Mouse (Mus musculus): ENCODE results near the gene Vps9d1. TPM values are rescaled to one million over a fixed set of nuclear protein-coding genes. Genes with fewer than 3 reads are reported as not detected.
"Not testable (repeated sequence)": the region's sequence is repeated elsewhere in the genome, so short reads cannot be mapped to it uniquely, and the experiment has no call there.

Gene Vps9d1
- polyA plus RNA-seq, 1 experiment, result 55.7 TPM

GRCm38 (mm10) chr8:123275096-123275495, 20.9 kb upstream of the Vps9d1 start:
- H3K27me3 ChIP-seq (ENCODE audit: control insufficient read depth, insufficient read depth, low read length), result no peaks in the 10 kb centered on the region
- DNase-seq (ENCODE audit: low read depth in 1 of 2, low spot score in 2 of 2), result no peak
- 95% methylated on average over 12 of the region's 12 CpGs for WGBS
- no peaks in the 10 kb centered on the region for H3K4me1 ChIP-seq (ENCODE audit: control insufficient read depth, insufficient read depth, insufficient read length)
- no peak overlapping the region for H3K4me3 ChIP-seq (ENCODE audit: extremely low read depth, insufficient read depth, insufficient read length)
- no peak overlapping the region for H3K27ac ChIP-seq (ENCODE audit: insufficient read depth, low read length)
- H3K36me3 ChIP-seq (ENCODE audit: control insufficient read depth, insufficient read depth, low read length), result peaks cover 5% of the 10 kb centered on the region
- TF ChIP-seq POLR2A (IDR thresholded peaks at IDR 0.05; ENCODE audit: low read depth, low read length), result no peak
- TF ChIP-seq CTCF (IDR thresholded peaks at IDR 0.05; ENCODE audit: extremely low read depth, insufficient read depth, insufficient read length, insufficient replicate concordance), result no peak

DNA sequence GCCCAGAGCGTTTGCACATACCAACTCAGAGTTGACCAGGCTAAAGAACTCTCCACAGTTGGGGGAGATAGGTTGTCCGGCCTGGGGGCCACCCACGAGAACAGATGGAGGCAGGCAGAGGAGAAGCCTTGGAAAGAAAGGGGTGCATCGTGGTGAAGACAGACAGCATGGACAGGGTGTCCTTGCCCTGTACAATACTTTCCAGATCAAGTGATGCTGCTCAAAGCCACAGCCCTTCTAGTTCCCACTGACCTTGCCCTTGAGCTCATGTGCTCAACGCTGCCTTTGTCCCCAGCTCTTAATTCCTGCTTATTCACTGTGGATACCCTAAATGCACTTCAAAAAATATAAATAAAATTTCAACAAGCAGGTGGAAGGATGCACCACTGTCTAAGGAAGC, 20.3 kb upstream of the Vps9d1 start:
- Histone ChIP-seq H3K27ac (ENCODE audit: insufficient read depth, low read length) (no peak overlapping the region), H3K27me3 (ENCODE audit: control insufficient read depth, insufficient read depth, low read length) (no peaks in the 10 kb centered on the region), H3K4me1 (ENCODE audit: control insufficient read depth, insufficient read depth, insufficient read length) (no peaks in the 10 kb centered on the region), H3K4me3 (ENCODE audit: extremely low read depth, insufficient read depth, insufficient read length) (no peak overlapping the region), H3K36me3 (ENCODE audit: control insufficient read depth, insufficient read depth, low read length) (peaks cover 8% of the 10 kb centered on the region)
- WGBS, result 89% methylated on average over 5 of the region's 5 CpGs
- TF ChIP-seq CTCF (IDR thresholded peaks at IDR 0.05; ENCODE audit: extremely low read depth, insufficient read depth, insufficient read length, insufficient replicate concordance), result no peak
- TF ChIP-seq POLR2A (IDR thresholded peaks at IDR 0.05; ENCODE audit: low read depth, low read length), result no peak
- DNase-seq (ENCODE audit: low read depth in 1 of 2, low spot score in 2 of 2), result no peak

GRCm38 (mm10) chr8:123271901-123272300, 17.8 kb upstream of the Vps9d1 start:
- Histone ChIP-seq H3K36me3 (ENCODE audit: control insufficient read depth, insufficient read depth, low read length) (peaks cover 26% of the 10 kb centered on the region), H3K27me3 (ENCODE audit: control insufficient read depth, insufficient read depth, low read length) (no peaks in the 10 kb centered on the region), H3K4me1 (ENCODE audit: control insufficient read depth, insufficient read depth, insufficient read length) (no peaks in the 10 kb centered on the region), H3K27ac (ENCODE audit: insufficient read depth, low read length) (no peak overlapping the region), H3K4me3 (ENCODE audit: extremely low read depth, insufficient read depth, insufficient read length) (no peak overlapping the region)
- TF ChIP-seq POLR2A (IDR thresholded peaks at IDR 0.05; ENCODE audit: low read depth, low read length), result no peak
- no peak for TF ChIP-seq CTCF (IDR thresholded peaks at IDR 0.05; ENCODE audit: extremely low read depth, insufficient read depth, insufficient read length, insufficient replicate concordance)
- WGBS, result 92% methylated on average over 4 of the region's 4 CpGs
- DNase-seq (ENCODE audit: low read depth in 1 of 2, low spot score in 2 of 2), result no peak

GRCm38 (mm10) chr8:123271147-123271546, 17.0 kb upstream of the Vps9d1 start:
- Histone ChIP-seq H3K27me3 (ENCODE audit: control insufficient read depth, insufficient read depth, low read length) (no peaks in the 10 kb centered on the region), H3K36me3 (ENCODE audit: control insufficient read depth, insufficient read depth, low read length) (peaks cover 30% of the 10 kb centered on the region)

GRCm38 (mm10) chr8:123267926-123268656, 13.9 kb upstream of the Vps9d1 start:
- no peaks in the 10 kb centered on the region for H3K27me3 ChIP-seq (ENCODE audit: control insufficient read depth, insufficient read depth, low read length)
- no peak for TF ChIP-seq CTCF (IDR thresholded peaks at IDR 0.05; ENCODE audit: extremely low read depth, insufficient read depth, insufficient read length, insufficient replicate concordance)
- TF ChIP-seq POLR2A (IDR thresholded peaks at IDR 0.05; ENCODE audit: low read depth, low read length), result no peak
- H3K27ac ChIP-seq (ENCODE audit: insufficient read depth, low read length), result no peak overlapping the region
- WGBS, result 96% methylated on average over 14 of the region's 14 CpGs
- H3K4me3 ChIP-seq (ENCODE audit: extremely low read depth, insufficient read depth, insufficient read length), result no peak overlapping the region
- no peaks in the 10 kb centered on the region for H3K4me1 ChIP-seq (ENCODE audit: control insufficient read depth, insufficient read depth, insufficient read length)
- no peak for DNase-seq (ENCODE audit: low read depth in 1 of 2, low spot score in 2 of 2)
- peaks cover 48% of the 10 kb centered on the region for H3K36me3 ChIP-seq (ENCODE audit: control insufficient read depth, insufficient read depth, low read length)

More at GRCm38 (mm10) chr8:123271147-123271546, 17.0 kb upstream of the Vps9d1 start:
- H3K27ac ChIP-seq (ENCODE audit: insufficient read depth, low read length), result no peak overlapping the region
- no peak overlapping the region for H3K4me3 ChIP-seq (ENCODE audit: extremely low read depth, insufficient read depth, insufficient read length)
- no peaks in the 10 kb centered on the region for H3K4me1 ChIP-seq (ENCODE audit: control insufficient read depth, insufficient read depth, insufficient read length)
- 96% methylated on average over 10 of the region's 10 CpGs for WGBS
- TF ChIP-seq POLR2A (IDR thresholded peaks at IDR 0.05; ENCODE audit: low read depth, low read length) (no peak), CTCF (IDR thresholded peaks at IDR 0.05; ENCODE audit: extremely low read depth, insufficient read depth, insufficient read length, insufficient replicate concordance) (no peak)
- DNase-seq (ENCODE audit: low read depth in 1 of 2, low spot score in 2 of 2), result no peak

DNA sequence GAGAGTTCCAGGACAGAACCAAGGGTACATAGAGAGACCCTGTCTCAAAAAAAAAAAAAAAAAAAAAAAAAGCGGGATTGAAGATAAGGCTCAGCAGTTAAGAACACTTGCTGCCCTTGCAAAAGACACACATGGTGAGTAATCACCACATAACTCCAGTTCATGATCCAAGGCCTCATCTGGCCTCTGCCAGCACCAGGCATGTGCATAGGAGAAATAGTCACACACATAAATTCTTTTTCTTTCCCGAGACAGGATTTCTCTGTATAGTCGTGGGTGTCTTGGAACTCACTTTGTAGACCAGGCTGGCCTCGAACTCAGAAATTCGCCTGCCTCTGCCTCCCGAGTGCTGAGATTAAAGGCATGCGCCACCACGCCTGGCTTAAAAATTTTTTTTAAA, 3.4 kb upstream of the Vps9d1 start:
- peaks cover 27% of the 10 kb centered on the region for H3K36me3 ChIP-seq (ENCODE audit: control insufficient read depth, insufficient read depth, low read length)
- not testable (repeated sequence) for H3K4me3 ChIP-seq (ENCODE audit: extremely low read depth, insufficient read depth, insufficient read length); H3K4me1 ChIP-seq (ENCODE audit: control insufficient read depth, insufficient read depth, insufficient read length); H3K27ac ChIP-seq (ENCODE audit: insufficient read depth, low read length); H3K27me3 ChIP-seq (ENCODE audit: control insufficient read depth, insufficient read depth, low read length); DNase-seq (ENCODE audit: low read depth in 1 of 2, low spot score in 2 of 2)
- 90% methylated on average over 8 of the region's 8 CpGs for WGBS

GRCm38 (mm10) chr8:123257114-123257513, 3.0 kb upstream of the Vps9d1 start:
- no peak for DNase-seq (ENCODE audit: low read depth in 1 of 2, low spot score in 2 of 2)
- TF ChIP-seq POLR2A (IDR thresholded peaks at IDR 0.05; ENCODE audit: low read depth, low read length) (no peak), CTCF (IDR thresholded peaks at IDR 0.05; ENCODE audit: extremely low read depth, insufficient read depth, insufficient read length, insufficient replicate concordance) (no peak)
- Histone ChIP-seq H3K27me3 (ENCODE audit: control insufficient read depth, insufficient read depth, low read length) (no peaks in the 10 kb centered on the region), H3K27ac (ENCODE audit: insufficient read depth, low read length) (no peak overlapping the region), H3K36me3 (ENCODE audit: control insufficient read depth, insufficient read depth, low read length) (peaks cover 27% of the 10 kb centered on the region), H3K4me1 (ENCODE audit: control insufficient read depth, insufficient read depth, insufficient read length) (peaks cover 10% of the 10 kb centered on the region), H3K4me3 (ENCODE audit: extremely low read depth, insufficient read depth, insufficient read length) (no peak overlapping the region)
- WGBS, result 92% methylated on average over 3 of the region's 3 CpGs

All from spleen, adult 2 months (tissue).